Mouse (Mus musculus) left cerebral cortex, postnatal 10 days (tissue): ENCODE measurements around the gene Wfdc3. TPM values are rescaled to one million over a fixed set of nuclear protein-coding genes. Genes with fewer than 3 reads are reported as not detected.
"Not testable (repeated sequence)": the region's sequence is repeated elsewhere in the genome, so short reads cannot be mapped to it uniquely, and the experiment has no call there.

ENCODE experiments used
- DNase-seq, 2 experiments: peaks; one replicate each; pipeline ENCODE4 v3.0.0; 2021 to 2022; ENCODE audit warnings: low spot score in 2 of 2, mixed read lengths in 1 of 2; ENCODE audit errors: extremely low spot score in 1 of 2
- intact Hi-C: fragments of 180-260 bp; cut with DNase I; formaldehyde crosslinking; loops from one replicate; pipeline ENCODE4 v1.15.1; 2025
- total RNA-seq, 2 experiments: library from RNA; stranded (reverse); gene quantifications; 2 replicates each; pipeline ENCODE4 v1.2.3; 2021

Gene Wfdc3
- total RNA-seq, 2 experiments from 2014 or later, result 0.94 to 1.1 TPM

GRCm38 (mm10) chr2:164752454-164752853 lies 6.7 kb upstream of the Wfdc3 start:
- intact Hi-C loops, result no loop called here
- no peak for DNase-seq

GRCm38 (mm10) chr2:164748991-164749390 lies 3.3 kb upstream of the Wfdc3 start:
- intact Hi-C loops, result no loop called here
- DNase-seq, result no peak

GRCm38 (mm10) chr2:164748191-164748590 lies 2.5 kb upstream of the Wfdc3 start:
- intact Hi-C loops, result no loop called here
- DNase-seq, result no peak

- DNase-seq, result no peak
- intact Hi-C loops, result no loop called here
Measured at GRCm38 (mm10) chr2:164746693-164747092, 962 bp upstream of the Wfdc3 start.

- intact Hi-C loops, result no loop called here
- DNase-seq, result no peak
Measured at GRCm38 (mm10) chr2:164744987-164745386, 744 bp downstream of the Wfdc3 start.

- intact Hi-C loops, result no loop called here
- DNase-seq, result no peak
Measured at GRCm38 (mm10) chr2:164739876-164740275, 5.9 kb downstream of the Wfdc3 start.

- intact Hi-C loops, result no loop called here
- no peak for DNase-seq
Measured at GRCm38 (mm10) chr2:164737377-164738090, 8.2 kb downstream of the Wfdc3 start.

- intact Hi-C loops, result no loop called here
Measured at GRCm38 (mm10) chr2:164735446-164735845, 10.3 kb downstream of the Wfdc3 start.

GRCm38 (mm10) chr2:164734839-164735238 lies 10.9 kb downstream of the Wfdc3 start:
- intact Hi-C loops, result no loop called here
- DNase-seq, result no peak

More at GRCm38 (mm10) chr2:164735446-164735845, 10.3 kb downstream of the Wfdc3 start:
- no peak for DNase-seq

- DNase-seq, result no peak
- intact Hi-C loops, result no loop called here
Measured at GRCm38 (mm10) chr2:164733259-164733658, 12.5 kb downstream of the Wfdc3 start.

GRCm38 (mm10) chr2:164731719-164732118 lies 14.0 kb downstream of the Wfdc3 start:
- DNase-seq, result no peak
- intact Hi-C loops, result no loop called here

GRCm38 (mm10) chr2:164725895-164726619 lies 19.7 kb downstream of the Wfdc3 start:
- intact Hi-C loops, result loop anchor here (1.0 to 10.0 kb wide), 3 partner anchors 49 to 311 kb away; no protein-coding TSS in a partner anchor
- DNase-seq, result peak; percentile 61 to 65

GRCm38 (mm10) chr2:164723276-164723675 lies 22.5 kb downstream of the Wfdc3 start:
- DNase-seq, result no peak
- intact Hi-C loops, result loop anchor here (10.0 kb wide), 1 partner anchor 308 kb away; no protein-coding TSS in a partner anchor

GRCm38 (mm10) chr2:164716194-164716786 lies 29.4 kb downstream of the Wfdc3 start:
- intact Hi-C loops, DNase-seq: not testable (repeated sequence)

- intact Hi-C loops, result no loop called here
- no peak for DNase-seq
Measured at GRCm38 (mm10) chr2:164715005-164715404, 30.7 kb downstream of the Wfdc3 start, which contains the start of gene Spint5. Spint5 (plus strand) TSS chr2:164715305.

GRCm38 (mm10) chr2:164705991-164706390 lies 39.7 kb downstream of the Wfdc3 start:
- intact Hi-C loops, result no loop called here
- DNase-seq, result no peak

GRCm38 (mm10) chr2:164705328-164705727 lies 40.4 kb downstream of the Wfdc3 start:
- no peak for DNase-seq
- intact Hi-C loops, result no loop called here

GRCm38 (mm10) chr2:164704235-164704634 lies 41.5 kb downstream of the Wfdc3 start:
- no peak for DNase-seq
- intact Hi-C loops, result no loop called here

- no peak for DNase-seq
Measured at GRCm38 (mm10) chr2:164701761-164702160, 44.0 kb downstream of the Wfdc3 start.

GRCm38 (mm10) chr2:164700959-164701358 lies 44.8 kb downstream of the Wfdc3 start:
- intact Hi-C loops, result no loop called here

More at GRCm38 (mm10) chr2:164701761-164702160, 44.0 kb downstream of the Wfdc3 start:
- intact Hi-C loops, result no loop called here

More at GRCm38 (mm10) chr2:164700959-164701358, 44.8 kb downstream of the Wfdc3 start:
- DNase-seq, result no peak
